Mouse (Mus musculus): ENCODE results near the gene Zfp507. TPM values are rescaled to one million over a fixed set of nuclear protein-coding genes. Genes with fewer than 3 reads are reported as not detected.

The Zfp507 gene
- polyA plus RNA-seq, 1 experiment from 2014 or later, result 9.7 TPM

DNA sequence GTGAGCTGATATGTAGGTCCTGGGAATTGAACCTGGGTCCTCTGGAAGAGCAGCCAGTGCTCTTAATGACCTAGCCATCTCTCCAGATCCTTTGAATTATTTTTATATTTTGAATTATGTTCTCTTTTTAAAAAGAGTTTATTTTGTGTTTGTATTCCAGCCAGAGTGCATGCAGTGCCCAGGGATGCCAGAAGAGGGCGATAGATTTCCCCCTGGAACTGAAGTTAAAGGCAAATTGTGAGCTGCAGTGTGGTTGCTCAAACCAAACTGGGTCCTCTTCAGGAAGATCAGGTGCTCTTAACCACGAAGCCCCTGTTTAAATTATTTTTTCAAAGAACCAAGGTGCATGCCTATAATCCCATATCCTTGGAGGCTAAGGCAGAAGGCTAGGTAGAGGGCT is 43.2 kb downstream of the Zfp507 start:
- no peaks in the 10 kb centered on the region for H3K36me3 ChIP-seq (ENCODE audit: control insufficient read depth, insufficient read depth, low read length)
- no peak overlapping the region for H3K4me2 ChIP-seq (ENCODE audit: low read length)
- H3K9ac ChIP-seq (ENCODE audit: low read length), result no peak overlapping the region
- no peak overlapping the region for H3K27ac ChIP-seq (replicated peaks in 1 of 2; ENCODE audit: control insufficient read depth in 1 of 2, insufficient read depth in 1 of 2, low read depth in 2 of 2, low read length in 2 of 2)
- 17% methylated on average over 2 of the region's 2 CpGs for WGBS
- 0 out of 2 replicates have a peak, but pooled peaks cover 2% of the 10 kb centered on the region for H3K9me3 ChIP-seq (ENCODE audit: control insufficient read depth, low read length)
- H3K27me3 ChIP-seq (ENCODE audit: control insufficient read depth, insufficient read depth, low read length), result no peaks in the 10 kb centered on the region
- ATAC-seq (ENCODE audit: insufficient number of reproducible peaks, insufficient read depth, low FRiP score, low read depth), result no peak
- peaks cover 3% of the 10 kb centered on the region in 2 experiments; a peak in 2 of 4 replicates for H3K4me1 ChIP-seq (ENCODE audit: control insufficient read depth in 2 of 2, insufficient read depth in 2 of 2, low read length in 2 of 2)
- H3K4me3 ChIP-seq (ENCODE audit: control insufficient read depth in 1 of 2, insufficient read depth in 1 of 2, low read depth in 1 of 2, low read length in 2 of 2), result no peak overlapping the region

- no peak for ATAC-seq (ENCODE audit: insufficient number of reproducible peaks, insufficient read depth, low FRiP score, low read depth)
- Histone ChIP-seq H3K4me2 (ENCODE audit: low read length) (no peak overlapping the region), H3K27ac (replicated peaks in 1 of 2; ENCODE audit: control insufficient read depth in 1 of 2, insufficient read depth in 1 of 2, low read depth in 2 of 2, low read length in 2 of 2) (no peak overlapping the region), H3K4me1 (ENCODE audit: control insufficient read depth in 2 of 2, insufficient read depth in 2 of 2, low read length in 2 of 2) (peaks cover 5 to 10% of the 10 kb centered on the region in 2 experiments; a peak in 3 of 4 replicates), H3K36me3 (ENCODE audit: control insufficient read depth, insufficient read depth, low read length) (no peaks in the 10 kb centered on the region), H3K27me3 (ENCODE audit: control insufficient read depth, insufficient read depth, low read length) (no peaks in the 10 kb centered on the region), H3K4me3 (ENCODE audit: control insufficient read depth in 1 of 2, insufficient read depth in 1 of 2, low read depth in 1 of 2, low read length in 2 of 2) (no peak overlapping the region), H3K9ac (ENCODE audit: low read length) (no peak overlapping the region), H3K9me3 (ENCODE audit: control insufficient read depth, low read length) (0 out of 2 replicates have a peak, but pooled peaks cover 2% of the 10 kb centered on the region)
- WGBS, result 41% methylated on average over 14 of the region's 14 CpGs
Observed at GRCm38 (mm10) chr7:35756510-35757440, 46.0 kb downstream of the Zfp507 start.

- H3K4me1 ChIP-seq (ENCODE audit: control insufficient read depth in 2 of 2, insufficient read depth in 2 of 2, low read length in 2 of 2), result peaks cover 5 to 10% of the 10 kb centered on the region in 2 experiments; a peak in 3 of 4 replicates
- peak overlapping the region in 1 of 2 experiments; percentile 33; a peak in 1 of 4 replicates for H3K27ac ChIP-seq (replicated peaks in 1 of 2; ENCODE audit: control insufficient read depth in 1 of 2, insufficient read depth in 1 of 2, low read depth in 2 of 2, low read length in 2 of 2)
- H3K9ac ChIP-seq (ENCODE audit: low read length), result peak overlapping the region; percentile 82
- peak overlapping the region; percentile 100 for H3K4me2 ChIP-seq (ENCODE audit: low read length)
- no peak for ATAC-seq (ENCODE audit: insufficient number of reproducible peaks, insufficient read depth, low FRiP score, low read depth)
- 65% methylated on average over 4 of the region's 4 CpGs for WGBS
- H3K36me3 ChIP-seq (ENCODE audit: control insufficient read depth, insufficient read depth, low read length), result peaks cover 6% of the 10 kb centered on the region; the same call in 1 of the 2 replicates
- no peaks in the 10 kb centered on the region for H3K27me3 ChIP-seq (ENCODE audit: control insufficient read depth, insufficient read depth, low read length)
- H3K4me3 ChIP-seq (ENCODE audit: control insufficient read depth in 1 of 2, insufficient read depth in 1 of 2, low read depth in 1 of 2, low read length in 2 of 2), result peak overlapping the region; percentile 88 to 91
- 0 out of 2 replicates have a peak, but pooled peaks cover 2% of the 10 kb centered on the region for H3K9me3 ChIP-seq (ENCODE audit: control insufficient read depth, low read length)
Observed at GRCm38 (mm10) chr7:35754886-35755168, 48.0 kb downstream of the Zfp507 start.

GRCm38 (mm10) chr7:35754033-35754885 is 48.5 kb downstream of the Zfp507 start, which contains the start of gene Dpy19l3:
Dpy19l3 (minus strand) TSS chr7:35754454.
- under 1% methylated on average over 67 of the region's 70 CpGs for WGBS
- ATAC-seq (ENCODE audit: insufficient number of reproducible peaks, insufficient read depth, low FRiP score, low read depth), result peak; percentile 95
- Histone ChIP-seq H3K27ac (replicated peaks in 1 of 2; ENCODE audit: control insufficient read depth in 1 of 2, insufficient read depth in 1 of 2, low read depth in 2 of 2, low read length in 2 of 2) (peak within 1 kb of the TSS in 1 of 2 experiments; percentile 37; a peak in 1 of 4 replicates), H3K4me2 (ENCODE audit: low read length) (peak within 1 kb of the TSS; percentile 100), H3K4me3 (ENCODE audit: control insufficient read depth in 1 of 2, insufficient read depth in 1 of 2, low read depth in 1 of 2, low read length in 2 of 2) (peak within 1 kb of the TSS; percentile 88 to 91), H3K36me3 (ENCODE audit: control insufficient read depth, insufficient read depth, low read length) (peaks cover 12% of the 10 kb centered on the region), H3K27me3 (ENCODE audit: control insufficient read depth, insufficient read depth, low read length) (no peaks in the 10 kb centered on the region), H3K9ac (ENCODE audit: low read length) (peak within 1 kb of the TSS; percentile 82), H3K4me1 (ENCODE audit: control insufficient read depth in 2 of 2, insufficient read depth in 2 of 2, low read length in 2 of 2) (peaks cover 5 to 10% of the 10 kb centered on the region in 2 experiments; a peak in 3 of 4 replicates), H3K9me3 (ENCODE audit: control insufficient read depth, low read length) (0 out of 2 replicates have a peak, but pooled peaks cover 2% of the 10 kb centered on the region)

GRCm38 (mm10) chr7:35753319-35754032 is 49.3 kb downstream of the Zfp507 start:
- Histone ChIP-seq H3K4me3 (ENCODE audit: control insufficient read depth in 1 of 2, insufficient read depth in 1 of 2, low read depth in 1 of 2, low read length in 2 of 2) (peak overlapping the region; percentile 88 to 91), H3K36me3 (ENCODE audit: control insufficient read depth, insufficient read depth, low read length) (peaks cover 18% of the 10 kb centered on the region), H3K4me1 (ENCODE audit: control insufficient read depth in 2 of 2, insufficient read depth in 2 of 2, low read length in 2 of 2) (peaks cover 5 to 10% of the 10 kb centered on the region in 2 experiments; a peak in 3 of 4 replicates), H3K4me2 (ENCODE audit: low read length) (peak overlapping the region; percentile 100), H3K9me3 (ENCODE audit: control insufficient read depth, low read length) (0 out of 2 replicates have a peak, but pooled peaks cover 2% of the 10 kb centered on the region), H3K27me3 (ENCODE audit: control insufficient read depth, insufficient read depth, low read length) (no peaks in the 10 kb centered on the region), H3K27ac (replicated peaks in 1 of 2; ENCODE audit: control insufficient read depth in 1 of 2, insufficient read depth in 1 of 2, low read depth in 2 of 2, low read length in 2 of 2) (no peak overlapping the region), H3K9ac (ENCODE audit: low read length) (peak overlapping the region; percentile 82)
- 4% methylated on average over 15 of the region's 15 CpGs for whole genome bisulfite sequencing
- no peak for ATAC-seq (ENCODE audit: insufficient number of reproducible peaks, insufficient read depth, low FRiP score, low read depth)

DNA sequence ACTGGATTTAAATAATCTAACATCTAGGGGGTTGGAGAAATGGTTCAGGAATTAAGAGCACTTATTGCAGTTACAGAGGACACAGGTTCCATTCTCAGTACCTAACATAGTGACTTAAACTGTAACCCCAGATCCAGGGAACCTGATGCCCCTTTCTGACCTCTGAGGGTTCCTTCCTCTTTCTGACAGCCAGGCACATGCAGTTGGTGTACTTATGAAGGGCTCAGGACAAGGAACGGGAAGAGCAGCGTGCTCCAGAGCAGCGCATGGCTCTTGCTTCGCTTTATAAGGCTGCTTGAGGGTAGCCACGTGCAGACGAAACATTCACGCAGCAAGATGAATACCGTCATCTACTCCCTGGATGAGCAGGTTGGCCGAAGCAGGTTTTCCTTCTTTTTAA is 51.9 kb downstream of the Zfp507 start:
- 80% methylated on average over 9 of the region's 9 CpGs for WGBS
- no peak for ATAC-seq (ENCODE audit: insufficient number of reproducible peaks, insufficient read depth, low FRiP score, low read depth)

More for the DNA sequence above, 51.9 kb downstream of the Zfp507 start:
- H3K4me1 ChIP-seq (ENCODE audit: control insufficient read depth in 2 of 2, insufficient read depth in 2 of 2, low read length in 2 of 2), result peaks cover 5 to 10% of the 10 kb centered on the region in 2 experiments; a peak in 3 of 4 replicates
- no peak overlapping the region for H3K9ac ChIP-seq (ENCODE audit: low read length)
- H3K9me3 ChIP-seq (ENCODE audit: control insufficient read depth, low read length), result no peaks in the 10 kb centered on the region
- H3K4me3 ChIP-seq (ENCODE audit: control insufficient read depth in 1 of 2, insufficient read depth in 1 of 2, low read depth in 1 of 2, low read length in 2 of 2), result no peak overlapping the region
- H3K4me2 ChIP-seq (ENCODE audit: low read length), result no peak overlapping the region
- peaks cover 21% of the 10 kb centered on the region for H3K36me3 ChIP-seq (ENCODE audit: control insufficient read depth, insufficient read depth, low read length)
- no peak overlapping the region for H3K27ac ChIP-seq (replicated peaks in 1 of 2; ENCODE audit: control insufficient read depth in 1 of 2, insufficient read depth in 1 of 2, low read depth in 2 of 2, low read length in 2 of 2)
- no peaks in the 10 kb centered on the region for H3K27me3 ChIP-seq (ENCODE audit: control insufficient read depth, insufficient read depth, low read length)
